Mouse (Mus musculus): Measurements from ENCODE around the gene Sipa1l3.

DNA sequence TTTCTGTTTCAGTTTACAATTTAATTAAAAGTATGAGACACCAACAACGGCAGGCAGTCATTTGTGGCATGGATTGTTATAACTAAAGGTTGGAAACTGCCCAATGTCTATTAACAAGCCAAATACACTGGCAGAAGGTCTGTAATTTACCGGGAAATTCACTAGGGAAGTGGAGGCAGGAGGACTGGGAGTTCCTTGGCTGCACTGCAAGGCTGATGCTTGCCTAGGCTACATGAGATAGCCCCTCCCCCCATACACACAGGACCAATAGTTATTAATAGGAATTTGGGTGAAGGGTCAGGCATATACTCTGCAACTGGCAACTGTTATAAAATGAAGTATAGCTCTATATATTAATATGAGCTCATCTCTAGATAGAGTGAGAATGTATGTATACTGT is 2.4 kb upstream of the Sipa1l3 start:
- no peak for TF ChIP-seq CTCF (IDR thresholded peaks at IDR 0.05; ENCODE audit: extremely low read depth, insufficient read depth, insufficient read length, insufficient replicate concordance)
- TF ChIP-seq POLR2A (IDR thresholded peaks at IDR 0.05; ENCODE audit: low read depth, low read length): no peak

All from spleen, adult 2 months (tissue).